Comparison of ENCODE assay signal across 10 mouse cellular contexts in the genomic region with DNA sequence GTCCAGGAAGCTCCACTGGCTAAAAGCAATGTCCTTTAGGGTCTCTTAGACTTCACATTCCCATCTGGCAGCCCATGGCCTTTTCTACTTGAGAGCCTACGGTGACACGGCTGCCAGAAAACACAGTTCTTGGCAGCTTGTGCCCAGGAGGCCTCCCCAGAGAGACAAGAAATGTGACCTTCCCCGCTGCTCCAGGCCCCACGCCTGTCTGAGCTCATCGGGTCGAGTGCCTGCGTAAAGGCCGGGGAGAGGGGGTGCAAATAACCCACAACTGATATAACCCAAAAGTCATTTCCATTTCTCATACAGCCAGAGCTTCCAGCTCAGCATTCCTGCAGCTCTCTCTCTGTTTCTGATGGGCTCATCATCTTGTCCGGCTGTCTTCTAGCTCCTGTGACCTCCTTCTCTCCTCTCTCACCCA. TPM values are rescaled to one million over a fixed set of nuclear protein-coding genes. Genes with fewer than 3 reads are reported as not detected.
DNase-seq lines count a peak whose midpoint lies in the region; ATAC-seq and TF ChIP-seq lines count a peak whose summit lies in the region.
"Had no signal": no experiment of that assay in that cellular context is flagged by ENCODE, and none has a peak within 500 bp of the region (broad histone marks: within the 10 kb centered on the region; RNA-seq: fewer than 3 reads in every experiment).

No protein-coding gene starts in this region.

- no peak for ATAC-seq in liver, embryonic 15.5 days (ENCODE audit: insufficient read depth)
- no peak for ATAC-seq in forebrain, embryonic 15.5 days (replicated peaks)

- no peak for DNase-seq in layer of hippocampus, adult 2 months (ENCODE audit: low spot score in 2 of 2)
- no peak for DNase-seq in layer of hippocampus, postnatal 14 days (ENCODE audit: low spot score in 2 of 2)
- DNase-seq in adrenal gland, postnatal 10 days, result peak; percentile 86
- peak; percentile 72 to 83 for DNase-seq in heart, adult 9 months (ENCODE audit: low spot score in 2 of 2)
- no peak for DNase-seq in layer of hippocampus, postnatal 36 days
- no peak for DNase-seq in thymus, postnatal 4 days

- H3K9me3 ChIP-seq in liver, embryonic 15.5 days (replicated peaks), result no peaks in the 10 kb centered on the region
- H3K9me3 ChIP-seq in forebrain, embryonic 15.5 days, result no peaks in the 10 kb centered on the region

- H3K36me3 ChIP-seq in liver, embryonic 15.5 days (replicated peaks), result no peaks in the 10 kb centered on the region
- H3K36me3 ChIP-seq in forebrain, embryonic 15.5 days, result no peaks in the 10 kb centered on the region

- no peaks in the 10 kb centered on the region for H3K27me3 ChIP-seq in liver, embryonic 15.5 days
- no peaks in the 10 kb centered on the region for H3K27me3 ChIP-seq in forebrain, embryonic 15.5 days
- H3K27me3 ChIP-seq: Patski had no signal

- 60% methylated on average over 9 of the region's 9 CpGs for WGBS in liver, embryonic 15.5 days (ENCODE audit: insufficient replicate concordance)
- WGBS in forebrain, embryonic 15.5 days, result 77% methylated on average over 9 of the region's 9 CpGs

- H3K27ac ChIP-seq in layer of hippocampus, adult 2 months, result peak overlapping the region; percentile 82
- peak overlapping the region; percentile 90 for H3K27ac ChIP-seq in liver, embryonic 15.5 days (replicated peaks)
- H3K27ac ChIP-seq in forebrain, embryonic 15.5 days (replicated peaks), result no peak overlapping the region

- H3K4me3 ChIP-seq in layer of hippocampus, adult 2 months, result no peak overlapping the region
- no peak overlapping the region for H3K4me3 ChIP-seq in liver, embryonic 15.5 days (replicated peaks)
- no peak overlapping the region for H3K4me3 ChIP-seq in forebrain, embryonic 15.5 days

- peaks cover 68% of the 10 kb centered on the region for H3K4me1 ChIP-seq in liver, embryonic 15.5 days (replicated peaks)
- H3K4me1 ChIP-seq in forebrain, embryonic 15.5 days, result 0 out of 2 replicates have a peak, but pooled peaks cover 5% of the 10 kb centered on the region

- no peak overlapping the region for H3K9ac ChIP-seq in liver, embryonic 15.5 days
- no peak overlapping the region for H3K9ac ChIP-seq in forebrain, embryonic 15.5 days (replicated peaks)

- no peak for TF ChIP-seq CTCF in layer of hippocampus, adult 2 months (conservative IDR thresholded peaks at IDR 0.05)

- no peak overlapping the region for H3K4me2 ChIP-seq in liver, embryonic 15.5 days
- H3K4me2 ChIP-seq in forebrain, embryonic 15.5 days (replicated peaks), result no peak overlapping the region

RNA-seq across cellular contexts. Expression of a gene that starts 13.8 kb away (rescaled TPM):
- under 1 TPM; 0.15 to 0.20 TPM for total RNA-seq in layer of hippocampus, adult 2 months (2021)
- under 1 TPM in 1 of 2 experiments, not detected in 1; 0.36 TPM for total RNA-seq in layer of hippocampus, postnatal 14 days (2021)
- total RNA-seq in adrenal gland, postnatal 10 days (2021), result 1 to 10 TPM; 2.3 to 6.1 TPM
- 0.18 and 0.22 TPM in 2 replicates for polyA plus RNA-seq in liver, embryonic 15.5 days (2015; fragmentation: Nextera tagmentation; extraction: Ambion mirVana)
- polyA plus RNA-seq in forebrain, embryonic 15.5 days (2015; fragmentation: Nextera tagmentation; extraction: Ambion mirVana), result 0.17 and 0.31 TPM in 2 replicates
- under 1 TPM in 1 of 2 experiments, not detected in 1; 0.27 TPM for total RNA-seq in layer of hippocampus, postnatal 36 days (2021)
- total RNA-seq: liver, adult 2 months had no signal
- polyA plus RNA-seq: liver, adult 2 months had no signal

RNA-seq across cellular contexts. Expression of a gene that starts 20.1 kb away (rescaled TPM):
- 100 to 1,000 TPM; 182 to 220 TPM for total RNA-seq in layer of hippocampus, adult 2 months (2021)
- 100 to 1,000 TPM; 165 to 168 TPM for total RNA-seq in layer of hippocampus, postnatal 14 days (2021)
- 100 to 1,000 TPM; 152 to 180 TPM for total RNA-seq in adrenal gland, postnatal 10 days (2021)
- 135 and 146 TPM in 2 replicates for polyA plus RNA-seq in liver, embryonic 15.5 days (2015; fragmentation: Nextera tagmentation; extraction: Ambion mirVana)
- polyA plus RNA-seq in forebrain, embryonic 15.5 days (2015; fragmentation: Nextera tagmentation; extraction: Ambion mirVana), result 278 and 295 TPM in 2 replicates
- 100 to 1,000 TPM; 205 to 207 TPM for total RNA-seq in layer of hippocampus, postnatal 36 days (2021)

RNA-seq across cellular contexts. Expression of a gene that starts 50.5 kb away (rescaled TPM):
- total RNA-seq in layer of hippocampus, adult 2 months (2021), result 10 to 100 TPM; 44.6 to 44.7 TPM
- total RNA-seq in layer of hippocampus, postnatal 14 days (2021), result 10 to 100 TPM; 43.3 to 45.6 TPM
- 10 to 100 TPM; 42.5 to 51.3 TPM for total RNA-seq in adrenal gland, postnatal 10 days (2021)
- polyA plus RNA-seq in liver, embryonic 15.5 days (2015; fragmentation: Nextera tagmentation; extraction: Ambion mirVana), result 4.4 and 5.1 TPM in 2 replicates
- polyA plus RNA-seq in forebrain, embryonic 15.5 days (2015; fragmentation: Nextera tagmentation; extraction: Ambion mirVana), result 22.3 and 23.2 TPM in 2 replicates
- total RNA-seq in layer of hippocampus, postnatal 36 days (2021), result 10 to 100 TPM; 44.5 to 46.8 TPM

Comparison
In these comparisons a context has a peak if more than half of its experiments do, and no peak if none do; other contexts are left out.
1. DNase-seq: peak in adrenal gland, postnatal 10 days (single experiment) and heart, adult 9 months (2 of 2); none in layer of hippocampus, adult 2 months (0 of 2), layer of hippocampus, postnatal 14 days (0 of 2), layer of hippocampus, postnatal 36 days (0 of 2) and thymus, postnatal 4 days (single experiment).